Mouse (Mus musculus) stomach, postnatal 0 days (tissue): ENCODE data around the gene Gm36210.

Experiments
- CTCF ChIP-seq: IDR thresholded peaks from 2 replicates; pipeline ENCODE4 v1.5.1; 2016; ENCODE audit warnings: antibody characterized with exemption, low read depth, mild to moderate bottlenecking, moderate library complexity
- EP300 ChIP-seq: optimal IDR thresholded peaks from 2 replicates; pipeline ENCODE3; 2016; ENCODE audit warnings: antibody characterized with exemption

DNA sequence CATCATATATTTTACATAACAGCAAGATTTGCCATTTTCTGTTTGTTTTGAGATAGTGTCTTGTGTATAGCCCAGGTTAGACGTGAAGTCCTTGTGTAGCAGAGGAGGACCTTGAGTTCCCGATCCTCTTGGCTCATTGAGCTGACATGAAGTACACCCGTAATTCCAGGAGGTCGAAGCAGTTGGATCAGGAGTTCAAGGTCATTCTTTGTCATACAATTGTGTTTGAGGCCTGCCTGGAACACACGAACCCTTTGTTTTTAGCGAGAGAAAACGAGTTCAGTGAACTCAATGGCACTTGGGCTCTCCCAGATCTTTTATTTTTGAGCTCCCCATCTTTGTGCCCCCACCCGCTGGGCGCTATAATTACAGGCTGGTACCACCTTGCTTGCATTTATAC is 3.9 kb downstream of the Gm36210 start:
- no peak for TF ChIP-seq CTCF
- TF ChIP-seq EP300: no peak
